ENCODE assay signal across 9 mouse cellular contexts in the genomic region with DNA sequence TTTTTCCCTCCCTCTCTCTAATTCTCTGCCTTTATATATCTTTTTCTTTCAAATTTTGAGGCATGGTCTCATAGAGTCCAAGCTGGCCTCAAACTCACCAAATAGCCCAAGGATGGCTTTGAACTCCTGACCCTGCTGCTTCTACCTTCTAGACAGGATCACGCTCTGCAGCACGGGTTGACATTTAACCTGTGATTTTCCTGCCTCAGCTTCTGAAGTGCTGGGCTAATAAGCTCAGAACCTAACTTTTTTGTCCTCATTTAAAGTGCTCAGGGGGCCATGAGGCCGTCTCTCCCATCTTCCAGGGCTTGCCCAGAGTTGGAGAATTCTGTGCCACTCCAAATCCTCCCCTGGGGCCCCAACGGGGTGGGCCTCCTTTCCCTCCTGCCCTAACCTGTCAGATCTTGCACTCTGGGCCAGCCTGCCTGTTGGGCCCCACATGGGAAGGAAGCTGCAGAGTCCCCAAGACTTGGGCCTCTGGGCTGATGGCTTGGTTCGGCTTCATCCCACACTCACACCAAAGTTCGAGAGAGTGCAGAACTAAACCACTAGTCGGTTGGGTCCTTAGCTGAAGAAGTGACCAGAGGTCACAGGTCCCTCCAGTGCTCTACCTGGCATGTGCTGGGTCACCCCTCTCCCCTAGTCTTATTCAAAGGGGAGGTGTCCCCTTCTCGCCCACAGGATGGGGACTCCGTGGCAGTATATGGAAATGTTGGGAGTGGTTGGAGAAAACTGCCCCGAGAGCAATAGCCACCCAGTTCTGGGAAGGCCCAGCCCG. TPM values are rescaled to one million over a fixed set of nuclear protein-coding genes. Genes with fewer than 3 reads are reported as not detected.
DNase-seq lines count a peak whose midpoint lies in the region; ATAC-seq and TF ChIP-seq lines count a peak whose summit lies in the region.
"Had no signal": no experiment of that assay in that cellular context is flagged by ENCODE, and none has a peak within 500 bp of the region (broad histone marks: within the 10 kb centered on the region; RNA-seq: fewer than 3 reads in every experiment).

No protein-coding gene starts in this region.

- H3K36me3 ChIP-seq in kidney, postnatal 0 days (ENCODE audit: insufficient read depth, low read length) = no peaks in the 10 kb centered on the region
- H3K36me3 ChIP-seq in embryonic facial prominence, embryonic 11.5 days (replicated peaks; ENCODE audit: control insufficient read depth, insufficient read depth, low read depth, low read length) = no peaks in the 10 kb centered on the region
- H3K36me3 ChIP-seq in hindbrain, embryonic 15.5 days = no peaks in the 10 kb centered on the region
- H3K36me3 ChIP-seq in midbrain, embryonic 16.5 days (ENCODE audit: control insufficient read depth, insufficient read depth, low read length) = no peaks in the 10 kb centered on the region

- no peak for DNase-seq in kidney, postnatal 0 days (ENCODE audit: low spot score)
- no peak for DNase-seq in kidney, adult 9 months
- no peak for DNase-seq in embryonic facial prominence, embryonic 11.5 days (ENCODE audit: low spot score)
- DNase-seq in urinary bladder, adult 2 months (ENCODE audit: low spot score) = no peak
- no peak for DNase-seq in testis, postnatal 10 days (ENCODE audit: low spot score)
- no peak for DNase-seq in MN1 (ENCODE audit: low spot score)
- DNase-seq: right cerebral cortex, postnatal 4 days had no signal

- peak overlapping the region; percentile 96 for H3K27ac ChIP-seq in kidney, postnatal 0 days
- peak overlapping the region; percentile 96 for H3K27ac ChIP-seq in embryonic facial prominence, embryonic 11.5 days (replicated peaks; ENCODE audit: low read depth, low read length)
- H3K27ac ChIP-seq in hindbrain, embryonic 15.5 days (replicated peaks) = peak overlapping the region; percentile 78
- no peak overlapping the region for H3K27ac ChIP-seq in midbrain, embryonic 16.5 days (ENCODE audit: low read length)

- H3K4me1 ChIP-seq in kidney, postnatal 0 days (replicated peaks; ENCODE audit: insufficient read depth, low read length) = peaks cover 46% of the 10 kb centered on the region
- H3K4me1 ChIP-seq in embryonic facial prominence, embryonic 11.5 days (ENCODE audit: control insufficient read depth, insufficient read depth, low read length) = peaks cover 16% of the 10 kb centered on the region
- H3K4me1 ChIP-seq in hindbrain, embryonic 15.5 days (replicated peaks) = peaks cover 67% of the 10 kb centered on the region
- peaks cover 22% of the 10 kb centered on the region for H3K4me1 ChIP-seq in midbrain, embryonic 16.5 days (ENCODE audit: control insufficient read depth, insufficient read depth, low read length)

- 44% methylated on average over 11 of the region's 11 CpGs for WGBS in kidney, postnatal 0 days
- WGBS in embryonic facial prominence, embryonic 11.5 days = 42% methylated on average over 11 of the region's 11 CpGs
- 57% methylated on average over 11 of the region's 11 CpGs for WGBS in hindbrain, embryonic 15.5 days
- 53% methylated on average over 11 of the region's 11 CpGs for WGBS in midbrain, embryonic 16.5 days

- no peaks in the 10 kb centered on the region for H3K27me3 ChIP-seq in kidney, postnatal 0 days (ENCODE audit: insufficient read depth, low read length)
- no peaks in the 10 kb centered on the region for H3K27me3 ChIP-seq in embryonic facial prominence, embryonic 11.5 days (ENCODE audit: control insufficient read depth, insufficient read depth, low read length)
- 0 out of 2 replicates have a peak, but pooled peaks cover 3% of the 10 kb centered on the region for H3K27me3 ChIP-seq in hindbrain, embryonic 15.5 days
- H3K27me3 ChIP-seq in midbrain, embryonic 16.5 days (ENCODE audit: control insufficient read depth, insufficient read depth, low read depth, low read length) = peaks cover 11% of the 10 kb centered on the region; the same call in 1 of the 2 replicates

- no peak for ATAC-seq in kidney, postnatal 0 days (replicated peaks; ENCODE audit: low FRiP score, low read depth)
- ATAC-seq in embryonic facial prominence, embryonic 11.5 days (replicated peaks; ENCODE audit: insufficient number of reproducible peaks, low FRiP score, low TSS enrichment, low read depth) = no peak
- ATAC-seq in hindbrain, embryonic 15.5 days (ENCODE audit: low FRiP score, low read depth) = no peak
- ATAC-seq in midbrain, embryonic 16.5 days = no peak

- H3K4me3 ChIP-seq in kidney, postnatal 0 days (replicated peaks; ENCODE audit: low read depth, low read length) = no peak overlapping the region
- H3K4me3 ChIP-seq in embryonic facial prominence, embryonic 11.5 days (ENCODE audit: low read depth, low read length) = no peak overlapping the region
- H3K4me3 ChIP-seq in hindbrain, embryonic 15.5 days = no peak overlapping the region
- no peak overlapping the region for H3K4me3 ChIP-seq in midbrain, embryonic 16.5 days (ENCODE audit: low read depth, low read length)

- no peak for TF ChIP-seq CTCF in kidney, postnatal 0 days (IDR thresholded peaks at IDR 0.05; ENCODE audit: low read depth)

- no peaks in the 10 kb centered on the region for H3K9me3 ChIP-seq in kidney, postnatal 0 days (replicated peaks; ENCODE audit: low read length)
- H3K9me3 ChIP-seq in embryonic facial prominence, embryonic 11.5 days (replicated peaks; ENCODE audit: control insufficient read depth, low read length) = no peaks in the 10 kb centered on the region
- H3K9me3 ChIP-seq in hindbrain, embryonic 15.5 days = no peaks in the 10 kb centered on the region
- H3K9me3 ChIP-seq in midbrain, embryonic 16.5 days (replicated peaks; ENCODE audit: control insufficient read depth, low read length, poor library complexity, severe bottlenecking) = no peaks in the 10 kb centered on the region

- peak overlapping the region; percentile 87; the same call in 1 of the 2 replicates for H3K4me2 ChIP-seq in kidney, postnatal 0 days (ENCODE audit: low read length)
- H3K4me2 ChIP-seq in embryonic facial prominence, embryonic 11.5 days (ENCODE audit: low read depth, low read length) = peak overlapping the region; percentile 91; the same call in 1 of the 2 replicates
- H3K4me2 ChIP-seq in hindbrain, embryonic 15.5 days = no peak overlapping the region
- no peak overlapping the region for H3K4me2 ChIP-seq in midbrain, embryonic 16.5 days (ENCODE audit: low read length)

- H3K9ac ChIP-seq in kidney, postnatal 0 days (ENCODE audit: low read depth, low read length) = 0 out of 2 replicates have a peak overlapping the region, but pooled peaks have one; percentile 80
- H3K9ac ChIP-seq in embryonic facial prominence, embryonic 11.5 days (replicated peaks; ENCODE audit: low read length) = peak overlapping the region; percentile 25
- no peak overlapping the region for H3K9ac ChIP-seq in hindbrain, embryonic 15.5 days
- H3K9ac ChIP-seq in midbrain, embryonic 16.5 days (ENCODE audit: low read depth, low read length) = 0 out of 2 replicates have a peak overlapping the region, but pooled peaks have one; percentile 17

RNA-seq across cellular contexts. Expression of gene Nanos3, which starts 14.5 kb away (rescaled TPM):
- polyA plus RNA-seq in kidney, postnatal 0 days (2015; fragmentation: Nextera tagmentation; extraction: Ambion mirVana) = 8.6 and 9.6 TPM in 2 replicates
- polyA plus RNA-seq in embryonic facial prominence, embryonic 11.5 days (2014; fragmentation: Nextera tagmentation; extraction: Ambion mirVana) = 3.9 and 4.7 TPM in 2 replicates
- 8.0 and 8.7 TPM in 2 replicates for polyA plus RNA-seq in hindbrain, embryonic 15.5 days (2015; fragmentation: Nextera tagmentation; extraction: Ambion mirVana)
- polyA plus RNA-seq in midbrain, embryonic 16.5 days (2015; fragmentation: Nextera tagmentation; extraction: Ambion mirVana) = 6.6 and 7.1 TPM in 2 replicates
- polyA plus RNA-seq in urinary bladder, adult 2 months (2012; rRNA removed) = 0.13 TPM in 1 of 2 replicates, not detected in the other

RNA-seq across cellular contexts. Expression of gene Zswim4, which starts 37.3 kb away (rescaled TPM):
- polyA plus RNA-seq in kidney, postnatal 0 days (2015; fragmentation: Nextera tagmentation; extraction: Ambion mirVana) = 10.5 and 11.0 TPM in 2 replicates
- 15.3 and 16.9 TPM in 2 replicates for polyA plus RNA-seq in embryonic facial prominence, embryonic 11.5 days (2014; fragmentation: Nextera tagmentation; extraction: Ambion mirVana)
- polyA plus RNA-seq in hindbrain, embryonic 15.5 days (2015; fragmentation: Nextera tagmentation; extraction: Ambion mirVana) = 23.3 and 24.9 TPM in 2 replicates
- polyA plus RNA-seq in midbrain, embryonic 16.5 days (2015; fragmentation: Nextera tagmentation; extraction: Ambion mirVana) = 22.4 and 26.4 TPM in 2 replicates
- 8.6 and 9.2 TPM in 2 replicates for polyA plus RNA-seq in urinary bladder, adult 2 months (2012; rRNA removed)

RNA-seq across cellular contexts. Expression of gene D8Ertd738e, which starts 50.0 kb away (rescaled TPM):
- polyA plus RNA-seq in kidney, postnatal 0 days (2015; fragmentation: Nextera tagmentation; extraction: Ambion mirVana) = 373 and 388 TPM in 2 replicates
- polyA plus RNA-seq in embryonic facial prominence, embryonic 11.5 days (2014; fragmentation: Nextera tagmentation; extraction: Ambion mirVana) = 322 and 340 TPM in 2 replicates
- 245 and 260 TPM in 2 replicates for polyA plus RNA-seq in hindbrain, embryonic 15.5 days (2015; fragmentation: Nextera tagmentation; extraction: Ambion mirVana)
- 229 and 244 TPM in 2 replicates for polyA plus RNA-seq in midbrain, embryonic 16.5 days (2015; fragmentation: Nextera tagmentation; extraction: Ambion mirVana)
- polyA plus RNA-seq in urinary bladder, adult 2 months (2012; rRNA removed) = 183 and 196 TPM in 2 replicates

RNA-seq across cellular contexts. Expression of gene 4930432K21Rik, which starts 51.7 kb away (rescaled TPM):
- polyA plus RNA-seq in kidney, postnatal 0 days (2015; fragmentation: Nextera tagmentation; extraction: Ambion mirVana) = 1.3 and 1.6 TPM in 2 replicates
- 0.53 and 0.67 TPM in 2 replicates for polyA plus RNA-seq in embryonic facial prominence, embryonic 11.5 days (2014; fragmentation: Nextera tagmentation; extraction: Ambion mirVana)
- polyA plus RNA-seq in hindbrain, embryonic 15.5 days (2015; fragmentation: Nextera tagmentation; extraction: Ambion mirVana) = 2.3 and 2.8 TPM in 2 replicates
- 2.1 and 2.5 TPM in 2 replicates for polyA plus RNA-seq in midbrain, embryonic 16.5 days (2015; fragmentation: Nextera tagmentation; extraction: Ambion mirVana)
- polyA plus RNA-seq in urinary bladder, adult 2 months (2012; rRNA removed) = 0.62 and 0.74 TPM in 2 replicates

RNA-seq across cellular contexts. Expression of gene Cc2d1a, which starts 51.8 kb away (rescaled TPM):
- polyA plus RNA-seq in kidney, postnatal 0 days (2015; fragmentation: Nextera tagmentation; extraction: Ambion mirVana) = 17.2 and 19.1 TPM in 2 replicates
- 9.5 and 10.0 TPM in 2 replicates for polyA plus RNA-seq in embryonic facial prominence, embryonic 11.5 days (2014; fragmentation: Nextera tagmentation; extraction: Ambion mirVana)
- 41.5 and 47.1 TPM in 2 replicates for polyA plus RNA-seq in hindbrain, embryonic 15.5 days (2015; fragmentation: Nextera tagmentation; extraction: Ambion mirVana)
- 55.7 and 64.8 TPM in 2 replicates for polyA plus RNA-seq in midbrain, embryonic 16.5 days (2015; fragmentation: Nextera tagmentation; extraction: Ambion mirVana)
- 18.5 and 22.3 TPM in 2 replicates for polyA plus RNA-seq in urinary bladder, adult 2 months (2012; rRNA removed)

Comparison
In these comparisons a context has a peak if more than half of its experiments do, and no peak if none do; other contexts are left out.
1. H3K4me2 ChIP-seq: peak in kidney, postnatal 0 days (single experiment) and embryonic facial prominence, embryonic 11.5 days (single experiment); none in hindbrain, embryonic 15.5 days (single experiment) and midbrain, embryonic 16.5 days (single experiment).